Mouse (Mus musculus): Measurements from ENCODE around the gene Map3k5.
A peak's percentile ranks its signal among the peaks of the same experiment; 100 is the strongest.

The Map3k5 gene

DNA sequence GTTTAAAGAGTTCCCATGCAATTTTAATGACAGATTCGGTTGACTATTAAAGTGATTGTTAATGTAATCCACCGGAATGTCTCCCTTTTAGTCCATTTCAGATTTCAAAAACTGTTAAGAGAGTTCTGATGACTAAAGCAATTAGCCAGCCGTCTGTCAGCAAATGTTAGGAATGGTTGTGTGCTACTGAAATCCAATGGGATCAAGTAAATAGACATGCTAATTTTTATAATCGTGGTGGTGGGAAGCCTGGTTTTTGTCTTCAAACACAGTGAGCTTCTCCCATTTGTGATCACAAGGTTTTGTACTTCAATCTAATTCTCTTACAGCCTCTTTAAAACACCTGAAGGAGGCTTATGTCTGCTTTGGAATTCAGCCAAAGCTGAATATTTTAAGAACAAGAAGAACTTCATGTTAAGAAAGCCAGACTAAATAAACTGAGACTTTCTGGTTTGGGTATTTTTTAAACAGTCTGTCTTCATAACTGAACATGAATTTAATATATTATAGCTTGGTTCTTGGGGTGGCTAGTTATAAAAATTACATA, 1.6 kb downstream of the Map3k5 start:
- DNase-seq: no peak

DNA sequence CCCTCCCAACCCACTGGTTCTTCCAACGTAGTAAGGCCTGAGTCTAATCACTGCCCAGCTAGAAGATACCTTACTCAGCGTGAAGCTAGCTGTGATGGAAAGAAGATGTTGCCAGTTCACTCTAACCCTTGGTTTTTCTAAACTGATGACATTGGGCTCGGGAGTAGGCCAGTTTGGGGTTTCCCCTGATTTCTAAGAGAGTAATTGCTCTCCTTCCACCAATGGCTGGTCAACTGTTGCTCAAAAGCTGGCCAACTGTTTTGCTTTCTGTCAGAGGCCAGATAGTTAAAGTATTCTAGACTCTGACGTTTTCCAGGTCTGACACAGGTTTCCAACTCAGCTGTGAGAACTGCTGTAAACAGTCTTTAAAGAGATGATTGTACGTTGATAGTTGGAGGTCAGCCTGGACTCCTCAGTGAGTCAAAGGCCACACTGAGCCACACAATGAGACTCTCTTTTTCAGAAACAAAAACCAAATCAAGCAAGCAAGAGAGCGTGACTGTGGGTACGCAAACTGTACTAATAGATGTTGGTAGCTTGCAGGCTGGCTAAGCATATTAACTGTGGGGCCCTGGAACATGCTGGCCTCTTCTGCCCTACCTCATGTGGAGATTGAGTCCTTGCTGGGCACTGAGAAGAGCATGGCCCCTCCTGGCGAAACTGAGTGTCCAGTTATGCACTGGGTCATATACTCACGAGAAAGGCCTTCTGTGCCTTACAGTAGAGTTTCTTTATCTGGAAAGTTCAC, 2.9 kb downstream of the Map3k5 start:
- DNase-seq: no peak

DNA sequence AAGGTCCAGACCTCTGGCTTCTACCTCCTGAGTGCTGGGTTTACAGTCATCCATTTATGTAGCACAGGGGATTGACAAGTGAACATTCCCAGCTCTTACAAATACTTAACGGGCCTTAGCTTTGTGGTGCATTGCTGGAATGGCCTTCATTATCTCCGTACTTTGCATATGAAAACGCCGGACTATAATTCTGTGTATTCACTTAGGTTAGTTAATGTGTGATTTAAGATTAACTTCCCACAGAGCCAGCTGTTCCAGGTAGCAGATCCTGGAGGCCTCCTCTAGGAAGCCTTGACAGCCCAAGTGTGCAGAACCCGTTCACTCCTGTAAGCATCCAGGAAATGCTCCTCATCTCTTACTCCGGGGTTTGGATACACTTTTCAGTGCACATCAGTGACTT, 4.5 kb downstream of the Map3k5 start:
- DNase-seq: no peak

DNA sequence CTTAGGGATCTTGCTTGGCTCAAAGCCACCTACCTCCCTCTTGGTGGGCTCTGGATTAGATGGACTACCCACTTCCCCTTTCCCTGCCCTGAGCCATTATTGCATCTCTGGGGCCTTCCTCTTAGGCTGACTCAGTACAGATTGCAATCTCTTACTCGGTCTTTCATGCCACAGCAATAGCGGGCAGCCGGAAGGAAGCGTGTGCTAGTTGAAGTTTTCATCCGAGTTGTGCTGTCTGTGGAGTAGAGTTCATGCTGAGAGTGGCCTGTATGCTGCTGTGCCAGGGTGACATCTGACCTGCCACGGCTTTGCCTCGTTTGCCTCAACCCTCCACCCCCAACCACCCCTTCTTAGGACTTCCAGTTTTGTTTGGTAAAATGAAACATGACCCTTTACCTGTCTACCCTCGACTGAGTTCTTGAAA, 5.0 kb downstream of the Map3k5 start:
- peak; percentile 37 for DNase-seq

DNA sequence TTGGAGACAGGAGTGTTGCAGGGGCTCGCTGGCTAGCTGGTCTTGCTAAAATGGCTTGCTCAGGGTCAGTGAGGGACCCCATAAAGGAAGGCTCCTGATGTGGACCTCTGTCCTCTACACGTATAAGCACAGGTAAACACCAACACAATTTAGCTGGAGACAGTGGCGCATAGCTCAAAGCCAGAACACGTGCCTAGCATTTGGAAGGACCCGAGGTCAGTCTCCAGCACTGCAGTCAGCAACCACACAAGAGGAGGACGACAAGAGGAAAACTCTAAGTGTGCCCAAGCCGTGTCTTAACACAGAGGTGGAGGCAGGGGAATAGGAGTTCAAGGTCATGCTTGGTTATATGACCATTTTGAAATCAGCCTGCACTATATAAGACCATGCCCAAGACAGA, 5.9 kb downstream of the Map3k5 start:
- DNase-seq: no peak

DNA sequence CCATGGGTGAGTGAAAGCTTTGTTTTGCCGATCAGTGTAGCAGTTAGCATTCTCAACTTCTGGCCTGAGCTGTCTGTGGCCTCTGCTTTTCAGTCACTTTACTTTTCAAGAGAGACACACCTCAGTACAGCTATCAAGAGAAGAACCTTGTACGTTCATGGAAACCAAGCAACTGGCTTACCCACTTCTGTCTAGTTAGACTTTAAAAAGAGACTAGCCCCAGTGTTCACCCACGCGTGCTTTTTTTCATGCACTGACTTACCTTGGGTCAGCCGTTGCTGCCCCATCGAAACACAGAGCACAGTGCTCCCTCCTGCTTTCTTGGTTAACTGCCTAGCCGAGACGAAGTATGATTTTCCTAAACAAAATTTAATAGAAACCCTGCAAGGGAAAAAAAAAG, 6.4 kb downstream of the Map3k5 start:
- DNase-seq: no peak

DNA sequence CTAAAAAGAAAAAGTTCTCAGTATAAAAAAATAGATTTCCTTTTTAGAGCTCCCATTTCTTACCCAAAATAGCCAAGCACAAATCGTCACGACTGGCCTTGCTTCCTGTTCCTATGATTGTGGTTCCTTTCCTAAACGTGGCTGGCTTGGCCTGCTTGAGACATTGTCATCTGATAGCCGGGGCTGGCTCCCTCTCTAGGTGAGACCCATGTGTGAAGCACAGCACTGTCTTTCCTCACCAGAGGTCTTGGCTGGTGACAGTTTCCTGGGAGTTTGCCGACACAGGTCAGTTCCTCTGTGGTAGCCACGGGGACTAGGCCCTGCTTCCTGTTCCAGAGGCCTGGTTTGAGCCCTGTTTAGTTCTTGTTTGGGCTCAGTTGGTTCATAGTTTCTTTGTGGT, 6.8 kb downstream of the Map3k5 start:
- DNase-seq: peak; percentile 38

DNA sequence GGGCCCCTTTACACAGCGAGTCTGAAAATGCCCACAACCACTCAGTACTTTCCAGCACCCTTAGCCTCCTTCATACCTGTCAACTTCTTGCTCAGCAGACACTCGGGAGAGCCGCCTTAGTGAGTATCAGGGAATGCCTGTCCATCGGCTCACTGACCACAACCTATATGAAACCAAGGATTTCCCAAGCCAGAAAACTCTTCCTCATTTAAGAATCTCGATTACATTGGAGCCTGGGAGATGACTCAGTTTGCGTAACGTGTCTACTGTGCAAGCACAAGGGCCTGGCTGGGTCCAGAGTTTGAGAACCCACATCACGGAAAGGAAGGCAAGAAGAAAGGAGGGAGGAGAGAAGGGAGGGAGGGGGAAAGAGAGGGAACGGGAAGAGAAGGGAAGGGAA, 7.6 kb downstream of the Map3k5 start:
- no peak for DNase-seq

DNA sequence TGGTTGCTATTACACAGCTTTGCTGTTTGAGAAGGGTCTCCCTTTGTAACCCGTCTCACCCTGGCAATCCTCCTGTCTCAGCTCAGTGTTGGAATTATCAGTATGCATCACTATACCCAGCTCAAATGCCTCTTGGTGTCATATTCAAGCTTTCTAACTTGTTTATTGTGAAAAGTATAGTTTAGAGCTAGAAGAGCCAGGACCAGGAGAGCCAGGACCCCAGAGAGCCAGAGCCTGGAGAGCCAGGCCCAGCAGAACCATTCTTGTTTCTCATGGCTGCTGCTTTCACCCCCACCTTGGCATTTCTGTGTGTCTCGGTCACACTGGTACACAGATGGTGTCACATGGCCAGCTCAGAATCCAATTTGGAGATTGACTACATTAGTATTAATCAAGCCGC, 8.3 kb downstream of the Map3k5 start:
- DNase-seq: no peak

DNA sequence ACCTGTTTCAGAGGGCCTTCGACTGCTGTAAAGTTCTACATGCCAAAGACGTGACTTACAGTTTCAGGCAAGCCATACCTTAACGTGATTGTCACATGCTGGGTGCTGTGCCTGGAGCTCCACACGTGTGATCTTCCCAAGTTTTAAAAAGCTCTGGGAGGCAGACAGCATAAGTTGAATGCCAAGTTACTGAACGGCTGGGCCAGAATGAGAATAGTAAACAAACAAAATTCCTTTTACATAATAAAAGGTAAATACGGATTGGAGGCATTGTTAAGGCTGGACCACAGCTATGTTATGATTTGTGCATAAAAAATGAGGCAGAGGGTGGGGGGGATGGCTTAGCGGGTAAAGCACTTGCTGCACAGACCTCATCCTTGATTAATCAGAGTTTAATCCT, 11.4 kb downstream of the Map3k5 start:
- DNase-seq: no peak

DNA sequence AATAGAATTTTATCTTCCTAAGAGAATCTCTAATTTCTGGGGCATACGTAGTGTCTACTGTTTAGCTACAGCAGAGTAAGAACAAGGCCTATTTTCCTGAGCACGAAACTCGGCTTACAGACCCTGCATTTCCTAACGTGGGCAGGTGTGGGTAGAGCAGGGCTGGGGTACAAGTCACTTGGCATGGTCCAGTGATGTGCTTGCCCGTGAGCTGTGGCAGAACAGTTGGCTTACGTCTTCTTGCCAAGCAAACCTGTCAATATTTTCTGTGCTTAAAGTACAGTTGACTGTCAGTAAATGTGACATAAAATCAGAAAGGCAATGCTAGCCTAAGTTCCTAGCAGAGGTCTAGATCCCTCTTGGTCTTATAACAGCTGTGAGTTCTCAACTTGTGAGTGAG, 12.4 kb downstream of the Map3k5 start:
- DNase-seq: peak; percentile 39

DNA sequence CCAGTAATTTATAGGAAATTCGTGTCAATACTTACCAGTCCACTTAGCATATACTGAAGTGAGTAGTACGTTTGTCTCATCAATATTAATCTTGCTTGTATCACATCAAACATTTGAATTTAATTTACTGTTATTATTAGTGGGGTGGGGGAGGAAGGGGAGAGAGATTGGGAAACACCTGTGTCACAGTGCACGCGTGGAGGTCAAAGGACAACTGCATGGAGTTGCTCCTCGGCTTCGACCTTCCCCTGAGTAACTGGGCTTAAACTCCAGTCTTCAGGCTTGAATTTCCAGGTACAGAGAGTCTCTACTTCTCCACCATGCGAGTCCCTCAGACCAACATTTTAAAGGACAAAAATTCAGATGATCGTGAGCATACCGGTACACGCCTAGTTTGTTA, 13.2 kb downstream of the Map3k5 start:
- no peak for DNase-seq

DNA sequence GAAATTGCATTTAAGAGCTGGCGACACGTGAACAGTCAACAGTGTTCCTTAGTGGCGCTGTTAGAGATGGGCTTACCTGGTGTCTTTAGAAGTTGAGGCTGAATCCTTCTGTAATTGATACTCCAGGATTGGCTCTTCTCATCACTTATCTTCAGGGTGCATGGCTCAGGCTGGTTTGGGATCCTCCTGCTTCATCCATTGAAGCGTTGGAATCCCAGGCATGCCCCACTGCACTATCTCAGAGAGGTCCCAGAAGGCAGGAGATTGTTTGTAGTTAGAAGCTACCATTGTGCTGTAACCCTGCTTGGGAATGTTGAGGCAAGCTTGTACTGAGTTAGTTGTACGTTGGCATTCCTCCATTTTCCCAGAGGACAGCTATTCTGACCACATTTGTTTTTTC, 13.6 kb downstream of the Map3k5 start:
- DNase-seq: no peak

DNA sequence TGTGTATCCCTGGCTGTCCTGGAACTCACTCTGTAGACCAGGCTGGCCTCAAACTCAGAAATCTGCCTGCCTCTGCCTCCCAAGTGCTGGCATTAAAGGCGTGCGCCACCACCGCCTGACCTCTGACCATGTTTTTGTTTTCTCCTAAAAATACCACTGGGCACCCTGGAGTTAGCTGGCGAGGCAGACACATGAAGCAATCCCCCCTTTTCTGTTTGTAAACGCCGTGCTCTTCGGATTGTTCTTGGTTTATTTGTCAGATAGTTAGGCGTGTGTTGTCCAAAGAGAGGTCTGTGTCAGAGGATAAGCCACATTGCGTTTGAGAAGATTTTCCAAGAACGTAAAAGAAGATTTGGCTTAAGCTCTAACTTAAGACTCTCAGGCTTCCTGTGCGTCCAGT, 14.1 kb downstream of the Map3k5 start:
- DNase-seq: no peak

DNA sequence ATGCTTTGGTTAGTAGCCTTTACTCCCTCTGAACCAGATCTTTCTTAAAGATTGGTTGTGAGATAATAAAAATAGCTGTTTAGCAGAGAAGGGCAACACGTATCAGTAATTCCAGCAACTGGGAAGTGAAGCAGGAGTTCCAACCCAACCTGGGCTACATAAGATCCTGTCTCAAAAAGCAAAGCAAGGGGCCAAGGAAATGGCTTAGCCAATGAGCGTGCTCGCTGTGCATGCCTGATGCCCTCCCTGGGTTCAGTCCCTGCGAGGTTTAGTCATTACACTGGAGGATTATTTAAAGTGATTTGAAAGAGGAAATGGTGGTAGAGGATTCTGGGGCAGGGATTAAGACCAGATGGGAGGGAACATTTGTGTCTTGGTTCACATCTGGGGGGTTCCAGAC, 14.8 kb downstream of the Map3k5 start:
- no peak for DNase-seq

DNA sequence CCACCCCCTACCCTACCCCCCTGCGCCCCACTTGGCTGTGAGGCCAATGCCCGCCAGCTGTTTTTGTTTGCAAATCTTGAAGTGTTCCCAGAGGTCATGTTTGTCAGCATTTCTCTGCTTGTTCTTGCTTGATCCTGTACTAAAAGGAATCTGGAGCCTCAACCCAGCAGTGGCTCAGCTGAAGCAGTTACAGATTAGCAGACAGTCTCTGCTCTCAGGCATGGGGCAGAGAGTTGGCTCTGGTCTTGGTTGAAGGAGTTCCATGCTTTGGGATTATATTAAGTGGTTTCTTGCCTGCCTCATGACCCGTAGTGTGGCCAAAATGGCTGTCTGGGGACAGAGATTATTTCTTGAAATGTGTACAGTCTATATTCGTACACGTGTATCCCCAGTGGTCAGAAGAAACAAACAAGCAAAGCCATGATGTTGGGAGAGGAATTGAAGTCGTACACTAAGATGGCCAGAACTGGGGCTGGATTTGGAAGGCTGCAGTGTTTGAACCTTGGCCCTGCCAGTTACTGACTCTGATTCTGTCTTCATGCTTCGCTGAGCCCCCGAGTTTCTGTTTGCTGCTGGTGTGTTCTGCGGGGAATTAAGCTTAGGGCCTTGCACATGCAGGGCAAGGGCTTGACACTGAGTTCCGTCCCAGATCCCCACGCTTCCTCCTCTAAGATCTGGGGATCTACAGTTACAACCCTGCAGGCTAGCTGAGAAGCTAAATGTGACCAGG, 18.9 kb downstream of the Map3k5 start:
- no peak for DNase-seq

DNA sequence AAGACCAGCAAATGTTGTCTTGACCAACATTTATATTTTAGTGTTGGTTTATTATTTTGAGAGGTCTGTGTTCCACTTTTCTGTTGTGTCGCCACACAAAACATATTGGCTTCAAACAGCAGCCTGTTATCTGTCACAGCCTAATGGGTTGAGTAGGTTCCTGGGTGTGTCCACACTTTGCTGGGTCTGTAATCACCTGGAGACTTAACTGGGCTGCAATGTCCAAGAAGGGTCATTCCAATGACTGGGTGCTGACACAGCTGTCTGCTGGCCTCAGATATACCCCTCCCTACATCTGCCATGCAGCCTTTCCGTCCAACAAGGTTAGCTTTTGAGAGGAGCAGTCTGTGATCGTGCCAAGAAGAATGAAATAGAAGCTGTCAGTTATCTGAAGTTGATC, 20.3 kb downstream of the Map3k5 start:
- DNase-seq: no peak

DNA sequence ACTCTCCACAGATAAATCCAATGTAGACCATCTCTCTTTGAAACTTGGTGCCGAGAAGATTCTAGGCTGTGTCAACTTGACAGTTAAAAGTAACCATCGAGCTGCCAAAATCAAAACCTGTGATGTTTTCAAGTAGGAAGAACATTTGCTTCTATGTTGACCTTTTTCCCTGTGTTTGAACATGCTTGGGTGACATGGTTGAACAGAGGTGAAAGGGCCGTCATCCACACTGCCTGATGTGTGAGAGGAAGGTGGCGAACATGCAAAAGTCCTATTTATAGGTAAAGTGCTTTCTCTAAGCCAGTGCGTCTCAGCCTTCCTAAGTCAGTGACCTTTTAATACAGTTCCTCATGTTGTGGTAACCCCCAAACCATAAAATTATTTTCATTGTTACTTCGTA, 21.5 kb downstream of the Map3k5 start:
- DNase-seq: no peak

DNA sequence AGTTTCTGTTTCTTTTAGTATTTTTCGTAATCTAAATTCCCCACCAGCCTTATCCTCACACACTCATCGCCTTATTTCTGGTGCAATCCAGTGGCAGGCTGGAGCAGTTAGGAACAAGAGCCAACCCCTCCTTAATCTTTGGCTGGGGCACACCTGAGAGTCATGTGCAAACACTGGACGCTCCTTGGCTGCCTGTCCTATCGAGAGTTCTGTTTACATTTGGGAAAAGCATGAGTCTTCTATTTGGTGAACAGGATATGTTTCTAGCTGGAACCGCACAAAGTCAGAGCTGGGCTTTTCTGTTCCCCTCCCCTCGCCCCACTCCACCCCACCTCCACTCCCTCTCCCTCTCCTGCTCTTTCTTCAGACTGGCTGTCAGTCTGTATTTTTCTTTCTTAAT, 22.5 kb downstream of the Map3k5 start:
- no peak for DNase-seq

DNA sequence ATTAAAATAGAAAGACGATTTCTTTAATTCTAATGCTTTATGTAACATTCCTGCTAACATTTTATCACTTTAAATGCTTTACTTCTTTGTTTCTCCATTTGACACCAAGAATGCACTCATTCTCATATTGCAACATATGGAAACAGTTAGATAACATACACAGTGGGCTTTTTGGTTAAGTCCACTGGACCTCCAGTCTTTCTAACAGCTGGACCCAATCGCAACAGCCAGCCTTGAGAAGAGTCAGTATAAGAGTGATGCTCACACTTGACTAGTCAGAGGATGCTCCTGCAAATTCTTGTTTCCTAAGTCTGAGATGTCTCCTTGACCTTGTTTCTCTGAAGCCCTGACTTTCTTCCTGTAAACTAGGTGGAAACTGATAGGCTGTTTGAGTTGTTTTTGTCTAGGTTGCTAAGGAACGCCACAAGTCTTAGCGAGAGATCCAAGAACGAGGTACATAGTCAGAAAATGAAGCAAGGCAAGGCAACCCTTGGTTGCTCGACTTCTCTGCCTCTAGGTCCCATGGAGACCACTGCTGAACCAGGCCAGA, 26.6 kb downstream of the Map3k5 start:
- DNase-seq: no peak

DNA sequence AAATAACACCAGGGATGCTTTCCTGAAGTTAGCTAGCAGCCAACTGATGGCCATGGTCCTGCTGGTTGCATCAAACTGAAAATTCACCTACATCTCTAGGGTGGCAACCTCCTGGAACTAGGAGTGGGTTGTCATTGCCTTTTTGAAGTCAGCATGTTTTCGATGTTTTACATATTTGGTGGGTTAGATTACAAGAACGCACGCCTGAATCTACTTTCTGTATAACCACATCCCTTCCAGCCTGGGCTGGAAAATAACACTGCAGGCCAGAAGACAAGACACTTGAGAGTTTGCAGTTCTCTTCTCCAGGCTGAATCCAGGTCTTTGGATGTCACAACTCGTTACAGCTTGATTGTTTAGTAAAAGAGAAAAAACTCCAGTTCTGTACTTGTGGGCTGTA, 28.5 kb downstream of the Map3k5 start:
- no peak for DNase-seq

DNA sequence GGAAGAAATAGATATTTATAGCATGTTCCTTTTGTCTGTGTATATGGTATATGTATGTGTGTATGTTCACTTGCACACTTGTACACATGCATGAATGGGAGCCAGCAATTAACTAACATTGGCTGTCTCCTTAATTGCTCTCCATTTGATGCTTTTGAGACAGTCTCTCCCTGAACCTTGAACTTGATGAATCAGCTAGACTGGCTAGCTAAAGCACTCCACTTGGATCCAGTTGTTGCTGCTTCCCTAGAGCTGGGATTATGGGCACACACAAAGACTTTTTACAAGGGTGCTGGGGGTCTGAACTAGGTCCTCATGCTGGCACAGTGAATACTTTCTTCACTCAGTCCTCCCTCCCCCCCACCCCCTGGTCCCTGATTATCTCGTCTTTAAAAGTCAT, 28.9 kb downstream of the Map3k5 start:
- DNase-seq: no peak

DNA sequence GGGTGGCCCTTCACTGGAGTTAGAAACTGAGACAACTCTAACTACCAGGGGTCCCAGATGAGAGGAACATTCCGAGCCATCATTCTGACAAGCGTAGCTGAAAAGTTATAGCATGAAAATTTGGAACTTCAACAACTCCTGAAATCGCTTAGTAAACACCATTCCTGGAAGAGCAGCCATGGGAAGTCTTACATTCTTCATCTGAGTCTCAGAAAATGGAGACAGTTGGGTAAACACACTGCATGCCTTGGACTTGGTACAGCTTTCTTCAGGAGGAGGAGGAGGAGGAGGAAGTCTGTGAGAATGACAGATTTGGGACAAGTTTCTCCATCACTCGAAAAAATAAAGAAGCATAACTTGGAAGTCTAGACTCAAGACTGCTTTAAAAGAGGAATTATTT, 29.8 kb downstream of the Map3k5 start:
- DNase-seq: no peak

DNA sequence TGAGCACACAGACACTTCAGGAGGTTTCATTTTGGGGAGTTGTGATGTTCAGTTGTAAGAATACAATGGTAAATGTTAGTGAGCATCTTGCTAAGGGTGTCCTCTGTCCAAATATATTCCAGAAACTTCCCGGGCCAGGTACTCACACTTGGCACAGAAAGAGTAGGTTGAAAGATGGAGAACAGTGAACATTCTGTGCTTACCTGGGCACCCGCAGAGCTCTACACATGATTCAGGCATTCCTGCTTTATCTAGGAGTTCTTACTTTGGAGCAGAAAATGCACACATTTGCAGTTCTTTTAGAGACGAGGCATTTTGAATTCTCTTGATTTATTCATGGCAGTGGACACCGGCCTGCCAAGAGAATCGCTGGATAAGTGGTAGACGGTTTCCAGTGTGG, 32.3 kb downstream of the Map3k5 start:
- no peak for DNase-seq

Measured in layer of hippocampus, adult 9-11 months (tissue).